Mouse (Mus musculus) lung, adult 2 months (tissue): ENCODE data around the gene Tff1.

Source experiments
- CTCF ChIP-seq: fragments of 200-500 bp; IDR thresholded peaks from 2 replicates; pipeline ENCODE4 v1.5.1; 2011; ENCODE audit warnings: mild to moderate bottlenecking, low read length, control low read depth; ENCODE audit not compliant: insufficient read depth
- POLR2A ChIP-seq: fragments of 200-500 bp; IDR thresholded peaks from 2 replicates; pipeline ENCODE4 v1.6.1; 2011; ENCODE audit warnings: low read depth, mild to moderate bottlenecking, control low read depth, low read length, borderline replicate concordance; ENCODE audit errors: extremely low read depth

GRCm38 (mm10) chr17:31153785-31154184 lies 11.3 kb downstream of the Tff1 start:
- TF ChIP-seq POLR2A = no peak
- TF ChIP-seq CTCF = no peak
